Mouse (Mus musculus) adrenal gland, adult 18-20 months (tissue): ENCODE results near the gene Mettl26. TPM values are rescaled to one million over a fixed set of nuclear protein-coding genes. Genes with fewer than 3 reads are reported as not detected.

Source experiments
- DNase-seq, 2 experiments: peaks; one replicate each; pipeline ENCODE4 v3.0.0; 2021 to 2022; ENCODE audit warnings: low spot score in 2 of 2
- total RNA-seq, 2 experiments: library from RNA; stranded (reverse); gene quantifications; 1 replicate in 1 of 2; 2 replicates in 1 of 2; pipeline ENCODE4 v1.2.3; 2021

Gene Mettl26
- total RNA-seq, 2 experiments from 2014 or later = 97.4 to 106 TPM

GRCm38 (mm10) chr17:25881691-25882090 lies 6.8 kb downstream of the Mettl26 start:
- DNase-seq = no peak

GRCm38 (mm10) chr17:25882306-25882705 lies 7.4 kb downstream of the Mettl26 start:
- DNase-seq = no peak

GRCm38 (mm10) chr17:25883268-25883667 lies 8.4 kb downstream of the Mettl26 start:
- DNase-seq = no peak

- DNase-seq = no peak
Observed at GRCm38 (mm10) chr17:25883824-25884223, 8.9 kb downstream of the Mettl26 start.

GRCm38 (mm10) chr17:25885636-25886035 lies 10.8 kb downstream of the Mettl26 start:
- no peak for DNase-seq

GRCm38 (mm10) chr17:25886806-25887205 lies 11.9 kb downstream of the Mettl26 start:
- no peak for DNase-seq

GRCm38 (mm10) chr17:25887467-25887866 lies 12.6 kb downstream of the Mettl26 start:
- no peak for DNase-seq

- no peak for DNase-seq
Observed at GRCm38 (mm10) chr17:25888837-25889236, 14.0 kb downstream of the Mettl26 start.

GRCm38 (mm10) chr17:25893975-25894617 lies 19.2 kb downstream of the Mettl26 start:
- DNase-seq = peak; percentile 65 to 70

GRCm38 (mm10) chr17:25895415-25895814 lies 20.5 kb downstream of the Mettl26 start:
- no peak for DNase-seq

GRCm38 (mm10) chr17:25895891-25896290 lies 21.0 kb downstream of the Mettl26 start:
- DNase-seq = no peak

GRCm38 (mm10) chr17:25900193-25900592 lies 25.3 kb downstream of the Mettl26 start:
- DNase-seq = no peak

GRCm38 (mm10) chr17:25903061-25903460 lies 28.2 kb downstream of the Mettl26 start:
- no peak for DNase-seq

- no peak for DNase-seq
Observed at GRCm38 (mm10) chr17:25907640-25908039, 32.8 kb downstream of the Mettl26 start.

- peak in 1 of 2 experiments; percentile 42 for DNase-seq
Observed at GRCm38 (mm10) chr17:25911816-25912215, 36.9 kb downstream of the Mettl26 start.

GRCm38 (mm10) chr17:25913186-25913876 lies 38.5 kb downstream of the Mettl26 start:
- DNase-seq = peak; percentile 46 to 52

- DNase-seq = no peak
Observed at GRCm38 (mm10) chr17:25913877-25914275, 39.0 kb downstream of the Mettl26 start.

GRCm38 (mm10) chr17:25914295-25914694 lies 39.4 kb downstream of the Mettl26 start:
- DNase-seq = no peak

- DNase-seq = peak in 1 of 2 experiments; percentile 65
Observed at GRCm38 (mm10) chr17:25916931-25917647, 42.2 kb downstream of the Mettl26 start.

- DNase-seq = no peak
Observed at GRCm38 (mm10) chr17:25918037-25918750, 43.3 kb downstream of the Mettl26 start.

- DNase-seq = peak; percentile 51 to 56
Observed at GRCm38 (mm10) chr17:25919144-25919785, 44.4 kb downstream of the Mettl26 start, which contains the start of gene Rab40c. Gene Rab40c, minus strand, starts transcription at chr17:25919727.
